Mouse (Mus musculus) urinary bladder, postnatal 14 days (tissue): ENCODE results near the gene Nobox.

Experiments
- DNase-seq: peaks from one replicate; pipeline ENCODE4 v3.0.0; 2021; ENCODE audit warnings: low spot score

Gene Nobox

DNA sequence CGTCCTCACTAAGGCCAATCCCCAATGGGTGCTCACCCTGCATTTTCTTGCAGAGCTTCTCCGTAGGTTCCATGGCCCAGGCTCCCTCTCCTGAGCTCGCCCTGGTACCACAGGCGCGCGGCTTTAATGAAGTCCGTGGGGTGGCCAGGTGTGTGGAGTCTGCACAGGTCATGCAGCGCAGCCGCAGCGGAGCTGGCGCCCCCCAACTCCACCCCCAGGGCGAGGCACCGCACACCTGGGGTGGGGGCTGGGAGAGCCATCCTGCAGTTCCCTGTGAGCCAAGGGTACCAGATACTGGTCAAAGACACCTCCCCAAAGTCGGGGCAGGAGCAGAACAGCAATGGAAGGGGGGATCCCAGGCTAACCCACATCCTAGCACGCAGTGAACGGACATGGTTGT is at the start of gene Nobox:
Gene Nobox, minus strand, starts transcription at position 101 of the 400 bp plus-strand sequence.
- DNase-seq, result no peak

DNA sequence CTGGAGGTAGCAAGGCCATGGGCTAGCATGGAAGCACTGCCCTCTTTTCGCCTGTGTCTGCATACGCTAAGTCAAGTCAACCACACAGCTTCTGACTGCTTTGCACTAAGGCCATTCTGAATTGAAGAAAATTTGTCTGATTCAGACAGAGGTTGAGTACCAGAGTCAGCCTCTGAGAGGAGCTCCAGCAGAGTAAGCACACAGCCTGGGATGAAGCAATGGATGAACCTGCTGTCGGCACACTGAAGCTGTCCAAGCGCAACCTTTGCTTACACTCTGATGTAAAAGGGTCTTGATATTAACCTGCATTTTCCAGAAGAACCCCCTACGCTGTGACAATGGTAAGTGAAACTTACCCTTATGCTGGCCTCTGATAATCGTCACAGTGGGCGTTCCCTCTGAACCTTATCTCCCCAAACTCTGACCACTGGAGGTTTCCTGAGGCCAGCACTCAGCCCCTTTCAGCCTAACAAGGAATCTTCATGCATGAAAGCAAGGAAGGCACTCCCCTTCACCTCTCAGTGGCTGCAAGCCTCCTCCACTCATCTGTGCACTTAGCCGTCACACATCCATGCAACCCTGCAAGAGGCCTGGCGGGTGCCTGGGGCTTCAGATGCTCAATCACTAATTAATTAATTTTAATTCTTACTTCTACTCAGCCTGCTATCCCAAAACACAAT is 45.3 kb upstream of the Nobox start:
- no peak for DNase-seq

DNA sequence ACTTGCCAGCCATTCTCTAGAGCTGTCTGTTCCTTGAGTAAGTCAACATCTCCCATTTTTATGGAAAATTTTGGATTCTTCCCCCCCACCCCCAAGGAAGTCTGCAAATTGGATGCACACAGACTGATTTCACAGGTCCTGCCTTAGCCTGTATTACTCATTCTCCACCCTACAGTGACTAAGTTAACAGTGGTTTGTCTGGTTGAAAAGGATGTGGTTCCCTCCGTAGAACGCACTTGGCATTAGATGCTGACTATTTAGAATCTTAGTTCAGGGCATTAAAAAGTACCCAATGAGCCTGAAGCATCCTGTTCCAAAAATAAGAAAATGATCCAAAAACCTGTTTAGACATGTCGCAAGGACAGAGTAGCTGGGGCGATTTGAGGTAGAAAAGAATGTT is 44.1 kb upstream of the Nobox start:
- no peak for DNase-seq

DNA sequence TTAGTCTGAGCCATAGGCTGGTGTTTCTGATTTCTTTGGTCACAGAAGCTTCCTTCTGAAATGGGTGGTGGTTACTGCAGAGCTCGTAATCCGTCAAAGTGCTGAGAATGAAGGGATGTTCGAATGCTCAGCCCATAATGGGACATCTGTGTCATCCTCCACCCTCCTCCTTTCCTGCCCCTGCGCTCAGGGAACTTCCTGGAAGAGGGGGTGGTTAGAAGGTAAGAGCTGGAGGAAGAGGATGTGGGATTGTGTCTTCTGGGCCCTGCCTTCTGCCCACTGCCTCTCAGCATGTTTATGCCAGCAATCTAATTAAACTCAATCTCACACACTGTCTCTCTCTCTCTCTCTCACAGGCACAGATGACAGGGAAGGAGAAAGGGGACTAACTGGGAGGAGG is 39.7 kb upstream of the Nobox start:
- DNase-seq, result no peak

DNA sequence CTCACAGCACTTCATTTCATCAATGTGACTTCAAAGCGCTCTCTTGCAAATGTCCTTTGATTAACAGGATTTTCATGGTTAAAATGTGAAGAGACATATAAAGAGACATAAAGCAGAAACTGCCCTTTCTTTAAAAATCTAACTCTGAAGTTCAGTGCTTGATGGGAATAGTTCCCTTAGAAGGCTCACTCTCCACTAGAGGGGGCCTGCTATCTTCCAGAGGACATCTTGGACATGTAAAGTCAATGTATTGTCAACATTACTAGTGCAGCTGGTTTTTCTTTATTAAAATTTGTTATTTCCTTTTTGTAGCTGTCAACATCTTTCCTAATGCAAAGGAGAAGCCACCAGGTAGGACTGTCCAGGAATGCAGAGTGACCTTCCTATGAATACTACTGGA is 38.3 kb upstream of the Nobox start:
- DNase-seq, result no peak

DNA sequence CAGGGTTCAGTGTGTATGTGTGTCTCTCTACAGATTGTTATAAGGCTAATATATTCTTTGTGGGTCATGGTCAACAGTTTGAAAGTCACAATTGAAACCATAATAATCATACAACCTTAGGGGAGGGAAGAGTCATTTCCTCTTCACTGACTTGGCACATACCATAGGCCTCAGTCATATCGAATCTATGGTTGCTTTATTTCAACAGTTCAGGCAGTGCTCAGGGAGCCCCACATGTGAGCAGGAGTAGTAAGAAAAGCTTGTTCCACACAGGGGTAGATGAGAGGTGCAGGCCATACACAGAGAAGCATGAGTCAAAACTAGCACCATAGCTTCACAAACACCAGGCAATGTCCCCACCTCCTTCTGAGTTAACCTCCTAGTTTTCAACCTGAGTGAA is 33.7 kb upstream of the Nobox start:
- no peak for DNase-seq

DNA sequence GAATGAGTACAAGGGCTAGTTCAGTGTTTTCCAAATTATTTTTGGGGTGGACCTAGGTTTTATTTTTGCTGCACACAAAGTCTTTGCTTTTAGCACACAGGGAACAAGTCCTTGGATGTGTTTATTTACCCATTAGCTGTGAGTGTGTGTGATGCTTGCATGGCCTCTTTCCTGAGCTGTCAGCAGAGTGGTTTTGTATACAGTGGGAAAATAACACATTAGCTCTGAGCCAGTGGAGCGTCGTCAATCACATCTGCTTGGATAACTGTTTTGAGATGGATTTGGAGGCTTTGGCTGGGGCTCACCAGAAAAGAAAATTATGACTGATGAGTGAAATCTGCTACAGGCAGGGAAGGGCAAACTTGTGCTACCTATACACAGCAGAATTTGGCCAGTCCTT is 33.0 kb upstream of the Nobox start:
- no peak for DNase-seq

DNA sequence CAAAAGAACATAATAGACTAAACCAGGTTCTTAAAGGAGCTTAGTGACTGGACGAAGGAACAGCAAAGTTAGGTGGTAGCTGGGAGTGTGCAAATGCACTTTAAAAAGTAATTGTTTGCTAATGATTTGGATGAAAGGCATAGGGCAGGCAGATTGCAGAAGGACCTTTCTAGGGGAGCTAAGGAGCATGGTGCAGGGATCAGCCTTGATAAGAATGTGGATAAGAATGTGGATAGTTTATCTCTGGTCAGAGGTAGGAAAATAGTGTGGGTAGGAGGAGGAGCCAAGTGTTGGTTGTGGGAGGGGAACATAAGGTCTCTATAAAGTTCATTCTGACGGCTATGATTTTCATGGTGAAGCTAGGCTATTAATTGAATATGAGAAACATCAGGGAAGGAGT is 29.4 kb upstream of the Nobox start:
- DNase-seq, result no peak

DNA sequence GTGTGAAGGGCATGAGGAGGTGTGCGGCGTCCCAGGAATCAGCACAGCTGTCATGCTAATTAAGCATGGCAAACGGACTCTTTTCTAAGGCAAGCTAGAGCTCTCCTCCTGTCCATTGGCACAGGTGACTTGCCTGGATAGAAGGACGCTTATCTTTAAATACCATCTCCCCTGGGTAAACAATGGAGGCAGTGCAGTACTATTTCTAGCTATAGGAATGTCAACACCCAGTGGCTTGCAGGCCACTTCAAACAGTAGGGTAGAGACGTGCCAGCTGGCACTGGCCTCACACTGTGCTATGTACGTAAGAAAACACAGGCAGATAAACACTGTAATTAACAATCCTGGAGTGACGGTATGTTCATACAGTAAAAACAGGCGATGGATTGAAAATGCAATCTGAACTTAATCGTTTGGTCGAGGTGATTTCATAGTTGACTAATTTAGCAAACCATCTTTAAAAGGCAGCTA is 28.2 kb upstream of the Nobox start:
- DNase-seq, result peak; percentile 54

DNA sequence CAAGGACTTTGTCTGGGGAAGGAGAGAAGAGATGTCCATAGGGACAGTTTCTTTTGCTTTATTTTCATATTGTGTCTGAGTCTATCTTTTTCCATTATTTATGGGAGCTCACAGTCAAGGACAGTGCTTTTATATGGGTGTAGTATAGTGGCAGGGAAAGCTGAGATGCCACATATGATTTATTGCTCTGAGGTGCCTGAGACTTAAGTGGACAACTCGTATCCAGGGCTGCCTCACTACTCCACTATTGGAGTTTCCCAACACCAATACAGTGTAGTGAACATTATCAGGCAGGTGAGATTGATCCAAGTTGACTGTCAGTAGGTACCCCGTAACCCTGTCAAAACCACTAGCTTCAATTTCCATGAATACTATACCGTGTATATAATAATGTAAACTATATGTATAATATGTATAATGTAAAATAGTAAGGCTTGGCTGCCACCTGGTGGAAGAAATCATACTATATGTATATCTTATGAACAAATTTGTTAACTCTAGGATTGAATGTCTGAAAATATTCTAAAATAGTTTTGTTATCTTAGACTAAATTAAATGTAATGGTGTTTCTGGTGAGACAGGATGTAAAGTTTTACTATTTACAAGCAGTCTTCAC is 26.4 kb upstream of the Nobox start:
- no peak for DNase-seq

DNA sequence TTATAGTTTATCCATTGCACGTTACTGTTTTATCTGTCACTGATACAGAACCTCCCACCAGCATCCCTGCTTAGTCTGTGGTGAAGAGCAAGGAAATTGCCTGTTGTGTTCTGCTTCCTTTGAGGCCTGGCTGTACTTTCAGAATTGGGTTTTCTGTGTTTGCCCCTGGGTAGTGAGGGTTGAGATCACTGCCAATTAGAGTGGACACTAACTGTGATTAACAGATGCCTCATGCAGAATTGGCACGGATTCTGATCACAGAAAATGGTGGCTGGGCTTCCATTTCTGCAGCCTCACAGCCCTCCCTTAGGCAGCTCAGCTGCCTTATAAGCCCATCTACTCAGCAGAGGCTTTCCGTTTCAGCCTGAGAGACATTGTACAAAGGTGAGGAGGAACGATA is 24.1 kb upstream of the Nobox start:
- no peak for DNase-seq

DNA sequence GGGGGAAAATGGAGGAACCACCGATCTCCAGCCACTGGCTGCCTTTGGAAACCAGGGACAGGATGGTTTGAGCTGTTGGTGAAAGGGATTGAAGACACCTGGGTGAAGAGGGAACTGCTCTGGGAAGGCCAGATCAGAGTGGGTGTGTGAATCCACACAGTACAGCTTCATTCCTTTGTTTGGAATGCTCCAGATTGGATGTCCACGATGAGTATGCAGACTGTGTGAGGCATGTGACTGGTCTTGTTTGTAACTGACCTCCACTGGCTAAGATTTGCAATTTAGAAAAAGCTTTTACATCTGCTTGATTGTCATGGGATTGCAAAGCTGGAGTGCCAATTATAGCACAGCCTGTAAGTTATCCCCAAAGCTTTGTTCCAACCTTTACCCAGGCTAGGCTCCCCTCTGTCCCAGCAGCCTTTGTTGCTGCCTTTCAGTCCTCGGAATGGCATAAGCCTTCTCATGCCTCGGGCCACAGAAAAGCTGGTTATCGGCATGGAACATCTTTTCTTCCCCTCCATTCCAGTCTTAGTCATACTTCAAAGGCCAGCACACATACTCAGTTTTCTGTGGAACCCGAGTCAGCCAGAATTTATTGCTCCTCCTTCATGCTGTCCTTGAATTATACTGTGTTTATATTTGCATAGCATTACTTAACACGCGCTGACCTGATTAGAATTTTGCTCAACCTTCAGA is 3.8 kb upstream of the Nobox start:
- peak; percentile 25 for DNase-seq

DNA sequence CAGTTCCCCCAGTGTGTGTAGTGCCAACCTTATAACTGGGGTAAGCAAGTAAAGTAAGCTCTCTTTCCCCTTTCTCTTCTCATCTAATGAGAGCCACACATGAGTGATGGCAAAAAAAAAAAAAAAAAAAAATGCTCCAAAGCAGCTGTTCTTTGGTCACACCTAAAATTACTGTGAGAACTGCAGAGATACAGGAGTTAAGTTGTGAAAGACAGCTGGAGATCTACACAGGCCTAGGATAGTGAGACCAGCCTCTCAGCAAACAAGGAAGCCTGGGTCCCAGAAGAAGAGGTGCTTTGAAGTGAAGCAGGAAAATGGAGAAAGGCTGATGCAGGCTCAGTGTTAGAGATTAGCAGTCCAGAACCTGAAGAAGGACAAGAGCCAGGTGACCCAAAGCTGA is 3.2 kb upstream of the Nobox start:
- no peak for DNase-seq

DNA sequence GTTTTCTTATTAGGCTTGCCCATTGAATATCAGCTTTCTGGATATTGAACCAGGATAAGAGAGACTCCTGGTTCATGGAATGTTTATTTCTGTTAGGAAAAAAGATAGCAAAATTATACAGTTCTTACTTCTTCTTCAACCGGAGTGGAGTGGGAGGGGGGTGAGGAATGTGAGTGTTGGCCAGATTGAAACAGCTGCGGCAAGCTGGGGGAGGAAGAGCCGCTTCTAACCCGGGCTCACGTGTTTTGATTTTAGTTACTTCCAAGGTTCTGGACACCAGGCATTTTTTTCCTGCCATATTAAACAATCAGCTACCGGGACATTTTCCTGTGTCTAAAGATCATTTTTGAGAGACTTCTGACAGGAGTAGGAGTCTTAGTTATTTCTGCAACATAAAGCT is 717 bp upstream of the Nobox start:
- DNase-seq, result no peak

DNA sequence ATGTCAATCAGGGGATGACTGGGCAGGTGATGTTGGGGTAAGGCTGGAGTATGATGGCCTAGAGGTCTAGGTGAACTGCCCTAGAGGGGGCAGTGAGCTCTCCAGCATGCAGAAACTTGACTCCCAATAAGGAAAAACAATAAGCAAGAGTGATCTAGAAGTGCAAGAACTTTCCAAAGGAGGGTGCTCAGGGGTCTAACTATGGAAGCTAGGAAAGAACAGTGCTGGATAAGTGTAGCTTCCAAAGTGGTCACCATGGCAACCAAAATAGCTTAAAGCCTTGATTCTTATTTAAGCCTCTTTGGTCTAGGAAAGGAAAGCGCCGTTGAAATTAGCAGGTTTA is 11.9 kb downstream of the Nobox start:
- no peak for DNase-seq

DNA sequence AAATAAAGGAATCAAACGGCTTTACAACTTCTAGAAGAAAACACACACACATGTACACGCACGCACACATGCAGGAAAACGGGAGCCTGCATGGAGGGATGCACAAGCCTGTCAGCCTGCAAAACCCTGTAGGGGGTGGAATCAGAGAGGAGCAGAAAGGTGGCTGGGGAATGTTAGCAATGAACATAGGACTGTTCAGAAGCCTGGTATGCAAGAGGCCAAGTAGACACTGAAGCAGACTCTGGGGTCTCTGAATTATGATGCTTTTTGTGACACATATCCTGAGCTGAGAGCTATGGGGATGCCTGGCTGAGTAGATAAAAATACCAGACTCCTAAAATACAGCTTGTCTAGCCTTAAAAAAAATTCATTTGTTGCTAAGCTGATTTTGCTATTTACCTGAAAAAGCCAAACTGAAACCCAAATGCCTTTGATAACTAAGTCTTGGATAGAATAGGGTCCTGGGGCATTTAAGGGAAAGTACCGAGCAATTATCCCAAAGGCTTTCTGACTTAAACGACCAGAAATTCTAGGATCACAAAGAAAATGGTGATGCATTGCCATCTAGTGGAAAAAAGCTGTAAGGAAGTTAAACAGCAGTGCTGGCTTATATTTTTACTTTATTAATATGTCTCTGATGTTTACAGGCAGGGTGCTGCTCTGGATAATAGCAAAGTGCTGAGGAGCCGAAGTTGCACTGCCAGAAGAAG is 12.4 kb downstream of the Nobox start:
- DNase-seq, result no peak

DNA sequence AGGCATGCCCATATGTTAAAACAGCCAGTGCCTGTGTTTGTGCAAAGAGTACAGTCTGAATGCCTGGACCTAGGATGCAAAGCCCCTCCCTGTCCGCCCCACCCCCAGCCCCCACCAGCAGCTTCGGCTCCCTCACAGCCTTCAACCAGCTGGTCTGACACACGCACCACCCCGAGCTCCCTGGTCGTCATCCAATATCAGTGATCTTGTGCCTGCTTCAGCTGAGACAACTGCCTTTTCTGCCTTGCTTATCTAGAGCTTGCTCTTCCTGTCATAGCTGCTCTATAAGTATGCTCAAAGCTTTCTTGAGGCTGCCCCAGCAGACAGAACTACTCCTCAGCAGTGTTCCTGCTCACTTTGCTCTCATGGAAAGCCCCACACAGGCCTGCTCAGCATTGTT is 13.4 kb downstream of the Nobox start:
- DNase-seq, result no peak

DNA sequence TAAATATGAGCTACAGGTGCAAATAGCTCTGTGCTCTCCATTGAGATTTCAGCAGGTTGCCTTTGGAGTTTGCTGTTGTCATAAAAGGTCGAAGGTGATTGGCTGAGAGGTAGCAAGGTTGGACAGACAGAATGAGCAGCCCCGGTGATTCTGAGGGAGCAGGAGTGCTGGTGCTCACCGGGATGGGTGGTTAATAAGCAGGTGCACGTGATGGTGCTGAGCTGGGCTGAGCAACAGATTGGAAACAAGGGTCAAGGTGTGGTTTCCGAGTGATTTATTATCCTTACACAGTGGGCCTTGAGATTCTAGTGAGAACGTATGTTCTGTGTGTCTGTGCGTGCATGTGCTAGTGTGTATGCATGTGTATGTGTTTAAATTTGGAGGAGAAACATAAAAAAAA is 16.2 kb downstream of the Nobox start:
- DNase-seq, result no peak

DNA sequence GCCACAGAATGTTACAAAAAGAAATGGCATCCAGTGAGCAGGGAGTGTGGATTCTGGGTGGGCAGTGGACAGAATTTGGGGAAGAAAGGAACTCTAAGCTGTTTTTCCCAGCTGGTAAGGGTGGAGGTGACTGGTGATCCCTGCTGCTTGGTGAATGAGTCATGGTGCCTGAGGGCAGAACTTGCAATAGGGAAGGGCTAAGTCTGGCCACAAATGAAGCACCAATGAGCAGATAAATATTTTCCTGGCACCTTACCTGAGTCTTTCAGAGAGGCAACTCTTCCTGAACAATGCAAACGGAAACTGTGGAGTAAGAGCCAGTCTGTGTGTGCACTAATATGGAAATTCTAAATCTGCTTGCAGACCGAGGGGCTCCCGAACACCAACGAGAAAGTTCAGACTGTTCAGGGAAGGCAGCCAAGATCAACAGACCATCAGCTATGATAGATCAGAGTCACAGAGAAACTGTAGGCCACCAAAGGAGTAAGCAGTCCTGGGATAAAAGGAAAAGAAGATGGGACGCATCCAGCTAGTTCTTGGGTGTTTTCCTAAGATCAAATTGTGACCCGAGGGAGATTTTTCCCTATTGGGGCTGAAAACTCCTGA is 16.8 kb downstream of the Nobox start:
- peak; percentile 59 for DNase-seq

DNA sequence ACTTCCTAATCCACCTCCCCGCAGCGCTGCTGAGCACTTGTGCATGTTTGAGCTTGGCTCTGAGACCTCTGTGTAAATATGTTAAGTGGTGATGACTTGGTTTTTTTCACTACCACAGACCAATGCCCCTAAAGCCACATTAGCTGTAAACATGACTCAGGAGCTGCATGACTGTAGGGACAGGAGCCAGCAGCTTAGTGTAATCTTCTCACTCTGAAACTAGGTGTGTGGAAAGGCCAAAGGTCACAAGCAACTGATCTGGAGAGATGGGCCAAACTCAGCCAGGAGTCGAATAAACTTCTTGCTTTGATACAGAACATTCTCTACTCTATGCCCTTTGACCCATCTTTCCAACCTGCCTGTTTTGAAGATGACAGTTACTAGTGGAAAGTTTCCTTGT is 17.3 kb downstream of the Nobox start:
- peak; percentile 18 for DNase-seq

DNA sequence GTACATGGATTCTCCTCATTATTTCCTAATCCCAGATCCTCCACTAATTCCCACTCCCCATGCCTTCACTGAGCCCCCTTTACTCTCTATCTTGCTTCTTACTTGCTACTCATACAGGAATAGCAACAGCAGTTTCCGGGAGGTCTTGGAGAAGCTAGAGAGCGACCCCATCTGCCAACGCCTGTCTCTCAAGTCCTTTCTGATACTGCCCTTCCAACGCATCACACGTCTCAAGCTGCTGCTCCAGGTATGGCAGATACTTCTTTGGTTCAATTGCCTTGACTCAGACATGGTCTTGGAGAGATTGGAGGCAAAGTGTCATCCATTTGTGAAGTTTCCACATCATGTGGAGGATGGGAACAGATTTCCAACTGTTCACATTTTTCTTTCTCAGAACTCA is 28.9 kb downstream of the Nobox start:
- DNase-seq, result no peak

DNA sequence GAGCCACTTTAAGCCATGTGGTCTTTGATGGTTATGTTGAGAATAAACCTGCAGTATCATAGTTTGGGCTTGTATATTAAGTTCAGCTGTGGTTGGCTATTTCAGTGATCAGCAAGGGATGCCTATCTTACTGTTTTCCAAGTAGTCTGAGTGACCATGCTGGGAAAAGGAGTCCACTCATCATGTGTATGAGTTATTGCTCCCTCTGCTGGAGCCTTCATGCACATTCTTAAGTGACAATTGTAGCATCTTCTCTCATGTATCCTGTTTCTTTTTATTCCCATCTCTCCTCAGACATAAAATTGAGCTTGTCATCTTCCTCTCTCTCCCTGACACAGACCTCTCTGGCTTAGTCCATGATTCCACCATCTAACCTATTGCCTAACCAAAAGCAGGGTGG is 31.1 kb downstream of the Nobox start:
- DNase-seq, result peak; percentile 11

DNA sequence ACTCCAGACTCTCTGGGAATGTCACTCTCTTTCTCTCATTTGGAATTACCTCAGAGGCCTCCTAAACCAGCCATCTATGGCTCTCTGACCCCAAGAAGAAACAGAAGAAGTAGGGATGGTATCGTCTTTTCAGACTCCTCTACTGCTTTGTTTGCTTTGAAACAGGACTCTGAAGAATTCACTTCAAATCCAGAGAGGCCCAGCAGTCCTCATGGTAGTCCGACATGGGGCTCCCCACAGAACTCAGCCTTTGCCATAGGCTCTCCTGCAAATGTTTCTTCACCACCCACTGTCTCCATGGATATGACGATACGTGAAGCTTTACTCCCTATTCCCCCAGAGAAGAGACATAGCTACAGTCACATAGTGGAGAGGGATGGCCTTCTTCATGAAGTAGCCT is 35.2 kb downstream of the Nobox start:
- DNase-seq, result no peak
